Mouse (Mus musculus): ENCODE data around the gene Usp12. TPM values are rescaled to one million over a fixed set of nuclear protein-coding genes. Genes with fewer than 3 reads are reported as not detected.

Gene Usp12
- polyA plus RNA-seq (2012; rRNA removed), result 7.3 and 8.7 TPM in 2 replicates

DNA sequence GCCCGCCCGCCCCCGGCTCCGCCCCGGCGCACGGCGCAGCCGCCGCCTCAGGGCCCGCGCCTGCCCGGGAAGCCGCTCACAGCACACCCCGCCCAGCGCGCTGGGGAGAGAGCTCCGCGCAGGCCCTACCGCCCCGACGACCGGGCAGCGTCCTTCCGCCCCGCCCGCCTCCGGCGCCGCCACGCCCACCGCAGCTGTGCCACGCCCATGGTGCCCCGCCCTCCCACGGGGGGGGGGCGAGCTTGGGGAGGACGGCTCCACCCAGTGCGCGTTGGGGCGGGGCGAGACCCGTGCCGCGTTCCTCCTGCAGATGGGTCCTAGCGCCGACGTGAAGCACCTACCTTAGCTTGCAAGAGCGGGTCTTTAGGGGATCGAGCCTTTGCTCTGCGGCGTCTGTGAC, at the start of gene Usp12:
Usp12 (minus strand) TSS at position 154 of the 400 bp plus-strand sequence.

DNA sequence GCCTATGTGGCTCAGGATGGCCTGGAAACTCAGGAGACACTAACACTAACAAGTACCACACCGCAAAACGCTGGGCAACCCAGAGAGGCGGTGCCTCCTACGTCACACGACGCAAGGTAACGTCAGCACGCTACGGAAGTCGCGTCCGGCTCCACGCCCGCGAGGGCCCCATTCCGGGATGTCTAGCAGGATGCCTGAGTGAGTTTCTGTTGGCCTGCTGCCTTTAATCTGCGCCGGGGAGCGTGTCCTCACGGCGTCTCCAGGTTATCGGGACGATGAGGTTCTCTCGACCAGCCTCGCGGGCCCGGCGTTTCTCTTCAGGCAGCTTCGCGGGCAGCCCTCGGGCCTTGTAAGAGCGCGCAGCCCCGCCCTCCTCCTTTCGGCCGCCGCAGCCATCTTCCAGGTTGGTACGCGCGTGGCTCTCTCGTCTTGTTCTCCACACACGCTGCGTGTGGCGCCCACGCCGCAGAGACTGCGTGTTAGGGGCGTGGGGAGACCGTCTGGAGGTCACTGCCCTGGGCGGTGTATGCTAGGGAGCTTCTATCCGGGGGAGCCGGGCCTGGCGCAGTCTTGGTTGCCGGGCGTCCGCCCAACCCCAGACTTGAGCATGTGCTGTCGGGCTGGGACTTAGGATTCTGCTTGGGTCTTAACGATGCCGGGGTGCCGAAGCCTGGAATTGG, 38.1 kb upstream of the Usp12 start, which contains the start of gene Rpl21:
Rpl21 (plus strand) TSS at position 122 of the 680 bp plus-strand sequence.

Other genes with a start within 250 kb of the Usp12 start
- not detected in 2 replicates for gene Gm3415, start 238.9 kb downstream of the Usp12 start, polyA plus RNA-seq (2012; rRNA removed)
- 0.62 and 0.80 TPM in 2 replicates for gene Gpr12, start 209.8 kb downstream of the Usp12 start, polyA plus RNA-seq (2012; rRNA removed)
- 269 and 303 TPM in 2 replicates for gene Rpl21, start 37.9 kb upstream of the Usp12 start, polyA plus RNA-seq (2012; rRNA removed)
- 0.62 and 0.99 TPM in 2 replicates for gene Rasl11a, start 50.1 kb upstream of the Usp12 start, polyA plus RNA-seq (2012; rRNA removed)
- gene Gtf3a, start 153.7 kb upstream of the Usp12 start, polyA plus RNA-seq (2012; rRNA removed), result 31.0 and 32.8 TPM in 2 replicates
- 7.1 and 7.8 TPM in 2 replicates for gene Mtif3, start 168.8 kb upstream of the Usp12 start, polyA plus RNA-seq (2012; rRNA removed)